Mouse (Mus musculus) heart, embryonic 11.5 days (tissue): ENCODE measurements around the gene Dcn. TPM values are rescaled to one million over a fixed set of nuclear protein-coding genes. Genes with fewer than 3 reads are reported as not detected.

ENCODE experiments used
- ATAC-seq: fragments of 200-750 bp; cut with Nextera tagmentation; replicated peaks from 2 replicates; pipeline ENCODE4 v1.8.0; 2017; ENCODE audit warnings: moderate library complexity; ENCODE audit not compliant: insufficient number of reproducible peaks, low FRiP score, low TSS enrichment
- H3K27ac ChIP-seq: fragments of 300-500 bp; sonication (generic); 2 replicates; pipeline ENCODE4 v1.5.1; 2014; ENCODE audit warnings: mild to moderate bottlenecking, low read depth, low read length
- H3K27me3 ChIP-seq: fragments of 300-500 bp; sonication (generic); 2 replicates; pipeline ENCODE4 v1.6.1; 2014; ENCODE audit warnings: mild to moderate bottlenecking, low read length, mixed read lengths; ENCODE audit not compliant: control insufficient read depth, insufficient read depth
- H3K36me3 ChIP-seq: fragments of 300-500 bp; sonication (generic); 2 replicates; pipeline ENCODE4 v1.6.1; 2014; ENCODE audit warnings: mild to moderate bottlenecking, low read length, moderate library complexity, mixed read lengths; ENCODE audit not compliant: control insufficient read depth, insufficient read depth
- H3K4me1 ChIP-seq: fragments of 300-500 bp; sonication (generic); 2 replicates; pipeline ENCODE4 v1.6.1; 2014; ENCODE audit warnings: low read length; ENCODE audit not compliant: control insufficient read depth, insufficient read depth
- H3K4me2 ChIP-seq: fragments of 300-500 bp; sonication (generic); 2 replicates; pipeline ENCODE4 v1.6.1; 2014; ENCODE audit warnings: mild to moderate bottlenecking, moderate library complexity
- H3K4me3 ChIP-seq: fragments of 300-500 bp; sonication (generic); 2 replicates; pipeline ENCODE4 v1.5.1; 2014; ENCODE audit warnings: low read depth, low read length
- H3K9ac ChIP-seq: fragments of 300-500 bp; sonication (generic); 2 replicates; pipeline ENCODE4 v1.6.1; 2014; ENCODE audit warnings: mild to moderate bottlenecking, low read depth, low read length, moderate library complexity
- H3K9me3 ChIP-seq: fragments of 300-500 bp; sonication (generic); replicated peaks from 2 replicates; pipeline ENCODE4 v1.6.1; 2016; ENCODE audit warnings: low read length; ENCODE audit not compliant: control insufficient read depth
- WGBS: fragments of 180-500 bp; shearing (Covaris S2); extraction: QIAGEN DNeasy Blood & Tissue Kit; methylation state at CpG from one replicate; pipeline ENCODE4 v1.1.7; 2014; ENCODE audit not compliant: insufficient replicate concordance; 5-methylcytosine and 5-hydroxymethylcytosine counted together
- polyA plus RNA-seq: library from polyadenylated mRNA; unstranded; fragments of >200 nt; fragmentation: Nextera tagmentation; extraction: Ambion mirVana; gene quantifications from 2 replicates; pipeline ENCODE4 v1.2.1, GENCODE M21; 2014

Gene Dcn
- polyA plus RNA-seq, 1 experiment from 2014 or later: 72.2 TPM

- Histone ChIP-seq H3K9me3 (no peaks in the 10 kb centered on the region), H3K4me1 (no peaks in the 10 kb centered on the region), H3K27me3 (no peaks in the 10 kb centered on the region), H3K4me3 (no peak overlapping the region), H3K4me2 (no peak overlapping the region), H3K9ac (no peak overlapping the region), H3K36me3 (no peaks in the 10 kb centered on the region), H3K27ac (no peak overlapping the region)
- WGBS: 57% methylated on average over 3 of the region's 3 CpGs
- no peak for ATAC-seq
These were observed 9.8 kb upstream of the Dcn start for GRCm38 (mm10) chr10:97469411-97470140.

- Histone ChIP-seq H3K27me3 (no peaks in the 10 kb centered on the region), H3K27ac (no peak overlapping the region), H3K4me3 (no peak overlapping the region), H3K36me3 (no peaks in the 10 kb centered on the region), H3K9ac (no peak overlapping the region), H3K9me3 (no peaks in the 10 kb centered on the region), H3K4me1 (0 out of 2 replicates have a peak, but pooled peaks cover 3% of the 10 kb centered on the region), H3K4me2 (no peak overlapping the region)
- WGBS: 65% methylated on average over 6 of the region's 6 CpGs
- no peak for ATAC-seq
These were observed 3.9 kb upstream of the Dcn start for GRCm38 (mm10) chr10:97475460-97475859.

- H3K9ac ChIP-seq: no peak overlapping the region
- H3K27me3 ChIP-seq: no peaks in the 10 kb centered on the region
- WGBS: 68% methylated on average over 3 of the region's 3 CpGs
- H3K4me3 ChIP-seq: no peak overlapping the region
- H3K4me2 ChIP-seq: no peak overlapping the region
- 0 out of 2 replicates have a peak, but pooled peaks cover 3% of the 10 kb centered on the region for H3K4me1 ChIP-seq
- no peak overlapping the region; the same call in 1 of the 2 replicates for H3K27ac ChIP-seq
- no peaks in the 10 kb centered on the region for H3K36me3 ChIP-seq
- ATAC-seq: no peak
- H3K9me3 ChIP-seq: no peaks in the 10 kb centered on the region
These were observed 1.1 kb upstream of the Dcn start for GRCm38 (mm10) chr10:97478259-97478658.

GRCm38 (mm10) chr10:97482150-97482549, 2.7 kb downstream of the Dcn start:
- Histone ChIP-seq H3K9me3 (no peaks in the 10 kb centered on the region), H3K9ac (no peak overlapping the region), H3K4me2 (no peak overlapping the region), H3K4me3 (no peak overlapping the region), H3K36me3 (no peaks in the 10 kb centered on the region), H3K27me3 (no peaks in the 10 kb centered on the region), H3K27ac (no peak overlapping the region), H3K4me1 (0 out of 2 replicates have a peak, but pooled peaks cover 3% of the 10 kb centered on the region)
- ATAC-seq: no peak
- WGBS: 79% methylated on average over 5 of the region's 5 CpGs

GRCm38 (mm10) chr10:97484049-97484448, 4.6 kb downstream of the Dcn start:
- Histone ChIP-seq H3K4me3 (no peak overlapping the region), H3K27me3 (no peaks in the 10 kb centered on the region), H3K36me3 (no peaks in the 10 kb centered on the region), H3K4me2 (no peak overlapping the region), H3K4me1 (0 out of 2 replicates have a peak, but pooled peaks cover 3% of the 10 kb centered on the region), H3K9ac (no peak overlapping the region), H3K9me3 (no peaks in the 10 kb centered on the region), H3K27ac (no peak overlapping the region)
- 60% methylated on average over 2 of the region's 2 CpGs for WGBS
- ATAC-seq: no peak

GRCm38 (mm10) chr10:97485151-97485550, 5.7 kb downstream of the Dcn start:
- Histone ChIP-seq H3K9me3 (no peaks in the 10 kb centered on the region), H3K4me3 (no peak overlapping the region), H3K4me1 (no peaks in the 10 kb centered on the region), H3K27ac (no peak overlapping the region), H3K36me3 (no peaks in the 10 kb centered on the region), H3K9ac (no peak overlapping the region), H3K4me2 (no peak overlapping the region), H3K27me3 (no peaks in the 10 kb centered on the region)
- ATAC-seq: no peak
- 55% methylated on average over 2 of the region's 2 CpGs for WGBS

GRCm38 (mm10) chr10:97486085-97486484, 6.7 kb downstream of the Dcn start:
- Histone ChIP-seq H3K4me2 (no peak overlapping the region), H3K27ac (no peak overlapping the region), H3K36me3 (no peaks in the 10 kb centered on the region), H3K27me3 (no peaks in the 10 kb centered on the region), H3K9ac (no peak overlapping the region), H3K4me3 (no peak overlapping the region), H3K9me3 (no peaks in the 10 kb centered on the region), H3K4me1 (no peaks in the 10 kb centered on the region)
- ATAC-seq: no peak

GRCm38 (mm10) chr10:97487269-97487989, 8.0 kb downstream of the Dcn start:
- no peak for ATAC-seq
- H3K9me3 ChIP-seq: no peaks in the 10 kb centered on the region
- H3K36me3 ChIP-seq: no peaks in the 10 kb centered on the region
- no peak overlapping the region for H3K9ac ChIP-seq
- H3K27ac ChIP-seq: no peak overlapping the region
- H3K4me2 ChIP-seq: no peak overlapping the region
- no peak overlapping the region for H3K4me3 ChIP-seq
- H3K27me3 ChIP-seq: no peaks in the 10 kb centered on the region
- H3K4me1 ChIP-seq: no peaks in the 10 kb centered on the region
- 83% methylated on average over 6 of the region's 6 CpGs for WGBS
